Mouse (Mus musculus) effector memory CD4-positive, alpha-beta T cell, adult 5 months (primary cell): ENCODE data around the gene Parp14. TPM values are rescaled to one million over a fixed set of nuclear protein-coding genes. Genes with fewer than 3 reads are reported as not detected.

Source experiments
- polyA plus RNA-seq: library from polyadenylated mRNA; unstranded; fragments of 100-300 nt; shearing (Covaris generic); gene quantifications from one replicate; pipeline ENCODE4 v1.2.1, GENCODE M21; 2017

The Parp14 gene
- polyA plus RNA-seq, result 43.6 TPM

GRCm38 (mm10) chr16:35871048-35871851, at the start of gene Parp14:
Parp14 (minus strand) TSS chr16:35871544.

Other genes with a start within 250 kb of the Parp14 start
- 24.0 TPM for gene Dirc2, start 102.2 kb downstream of the Parp14 start, polyA plus RNA-seq
- gene Hspbap1, start 101.2 kb downstream of the Parp14 start, polyA plus RNA-seq, result 11.7 TPM
- gene Parp9, start 66.9 kb upstream of the Parp14 start, polyA plus RNA-seq, result 37.4 TPM
- gene Dtx3l, start 67.6 kb upstream of the Parp14 start, polyA plus RNA-seq, result 22.8 TPM
- 214 TPM for gene Kpna1, start 107.2 kb upstream of the Parp14 start, polyA plus RNA-seq
- gene Wdr5b, start 169.6 kb upstream of the Parp14 start, polyA plus RNA-seq, result 2.6 TPM
- gene Fam162a, start 200.1 kb upstream of the Parp14 start, polyA plus RNA-seq, result 56.6 TPM
- gene Ccdc58, start 200.1 kb upstream of the Parp14 start, polyA plus RNA-seq, result 20.7 TPM